Comparison of ENCODE assay signal across 9 mouse cellular contexts in genomic region chr2:70566603-70566981, GRCm38 (mm10). TPM values are rescaled to one million over a fixed set of nuclear protein-coding genes. Genes with fewer than 3 reads are reported as not detected.
DNase-seq lines count a peak whose midpoint lies in the region; ATAC-seq lines count a peak whose summit lies in the region.
"Had no signal": no experiment of that assay in that cellular context is flagged by ENCODE, and none has a peak within 500 bp of the region (broad histone marks: within the 10 kb centered on the region; RNA-seq: fewer than 3 reads in every experiment).

No protein-coding gene starts in this region.

- no peak overlapping the region for H3K9ac ChIP-seq in kidney, embryonic 14.5 days (ENCODE audit: low read depth, low read length)
- H3K9ac ChIP-seq in forebrain, embryonic 13.5 days, result peak overlapping the region; percentile 81
- peak overlapping the region; percentile 61 for H3K9ac ChIP-seq in midbrain, embryonic 12.5 days (replicated peaks)

- H3K4me2 ChIP-seq in kidney, embryonic 14.5 days (replicated peaks; ENCODE audit: low read depth, low read length), result peak overlapping the region; percentile 68
- H3K4me2 ChIP-seq in forebrain, embryonic 13.5 days, result peak overlapping the region; percentile 72
- H3K4me2 ChIP-seq in midbrain, embryonic 12.5 days (replicated peaks), result peak overlapping the region; percentile 56

- peaks cover 46% of the 10 kb centered on the region for H3K4me1 ChIP-seq in kidney, embryonic 14.5 days (ENCODE audit: control insufficient read depth, insufficient read depth, low read length)
- peaks cover 82% of the 10 kb centered on the region for H3K4me1 ChIP-seq in forebrain, embryonic 13.5 days
- H3K4me1 ChIP-seq in midbrain, embryonic 12.5 days, result peaks cover 68% of the 10 kb centered on the region

- H3K27ac ChIP-seq in kidney, embryonic 14.5 days (ENCODE audit: low read depth, low read length), result no peak overlapping the region
- H3K27ac ChIP-seq in forebrain, embryonic 13.5 days, result peak overlapping the region; percentile 95
- H3K27ac ChIP-seq in midbrain, embryonic 12.5 days (replicated peaks), result peak overlapping the region; percentile 77

- H3K27me3 ChIP-seq in kidney, embryonic 14.5 days (ENCODE audit: control insufficient read depth, insufficient read depth, low read length), result peaks cover 73% of the 10 kb centered on the region
- peaks cover 99% of the 10 kb centered on the region for H3K27me3 ChIP-seq in forebrain, embryonic 13.5 days
- peaks cover 98% of the 10 kb centered on the region for H3K27me3 ChIP-seq in midbrain, embryonic 12.5 days

- intact Hi-C loops in left cerebral cortex, postnatal 14 days (cut with DNase I), result no loop called here

- peak overlapping the region; percentile 1; the same call in 1 of the 2 replicates for H3K4me3 ChIP-seq in kidney, embryonic 14.5 days (ENCODE audit: low read length)
- H3K4me3 ChIP-seq in forebrain, embryonic 13.5 days, result peak overlapping the region; percentile 54
- peak overlapping the region; percentile 44 for H3K4me3 ChIP-seq in midbrain, embryonic 12.5 days

- H3K9me3 ChIP-seq in kidney, embryonic 14.5 days (ENCODE audit: control insufficient read depth, low read length), result no peaks in the 10 kb centered on the region
- no peaks in the 10 kb centered on the region for H3K9me3 ChIP-seq in forebrain, embryonic 13.5 days (replicated peaks)
- no peaks in the 10 kb centered on the region for H3K9me3 ChIP-seq in midbrain, embryonic 12.5 days

- H3K36me3 ChIP-seq in kidney, embryonic 14.5 days (ENCODE audit: control insufficient read depth, insufficient read depth, low read length), result no peaks in the 10 kb centered on the region
- H3K36me3 ChIP-seq in forebrain, embryonic 13.5 days (ENCODE audit: poor library complexity, severe bottlenecking), result no peaks in the 10 kb centered on the region
- H3K36me3 ChIP-seq in midbrain, embryonic 12.5 days, result no peaks in the 10 kb centered on the region

- ATAC-seq in kidney, embryonic 14.5 days (ENCODE audit: low FRiP score, low TSS enrichment), result peak; percentile 16; the same call in 1 of the 2 replicates
- no peak for ATAC-seq in forebrain, embryonic 13.5 days
- ATAC-seq in midbrain, embryonic 12.5 days (ENCODE audit: low FRiP score, low read depth), result no peak

- no peak for DNase-seq in kidney, adult 8-10 months
- peak; percentile 32 for DNase-seq in R1 (ENCODE audit: low read depth, low spot score)
- DNase-seq in adrenal gland, postnatal 25 days, result no peak
- no peak for DNase-seq in layer of hippocampus, adult 9-10 months (ENCODE audit: low spot score)
- no peak for DNase-seq in left cerebral cortex, postnatal 14 days (ENCODE audit: low spot score in 2 of 2)
- DNase-seq: gastrocnemius, postnatal 10 days had no signal

- WGBS in kidney, embryonic 14.5 days, result 1% methylated on average over 18 of the region's 18 CpGs
- WGBS in forebrain, embryonic 13.5 days, result 1% methylated on average over 18 of the region's 18 CpGs
- 2% methylated on average over 18 of the region's 18 CpGs for WGBS in midbrain, embryonic 12.5 days

RNA-seq across cellular contexts. Expression of gene Gad1, which starts 13.7 kb away (rescaled TPM):
- 0.18 TPM in 1 of 2 replicates, not detected in the other for polyA plus RNA-seq in kidney, embryonic 14.5 days (2014; fragmentation: Nextera tagmentation; extraction: Ambion mirVana)
- 35.5 and 45.4 TPM in 2 replicates for polyA plus RNA-seq in forebrain, embryonic 13.5 days (2015; fragmentation: Nextera tagmentation; extraction: Ambion mirVana)
- 26.5 and 27.0 TPM in 2 replicates for polyA plus RNA-seq in midbrain, embryonic 12.5 days (2016; fragmentation: Nextera tagmentation; extraction: Ambion mirVana)
- 0.94 and 1.5 TPM in 2 replicates for total RNA-seq in adrenal gland, postnatal 25 days (2021)
- 100 to 1,000 TPM; 228 TPM for total RNA-seq in left cerebral cortex, postnatal 14 days (2021)

RNA-seq across cellular contexts. Expression of gene Erich2, which starts 58.0 kb away (rescaled TPM):
- polyA plus RNA-seq in kidney, embryonic 14.5 days (2014; fragmentation: Nextera tagmentation; extraction: Ambion mirVana), result 2.2 and 3.4 TPM in 2 replicates
- polyA plus RNA-seq in forebrain, embryonic 13.5 days (2015; fragmentation: Nextera tagmentation; extraction: Ambion mirVana), result 2.2 and 2.8 TPM in 2 replicates
- 2.6 and 3.0 TPM in 2 replicates for polyA plus RNA-seq in midbrain, embryonic 12.5 days (2016; fragmentation: Nextera tagmentation; extraction: Ambion mirVana)
- 1.6 TPM in 1 of 2 replicates, not detected in the other for total RNA-seq in adrenal gland, postnatal 25 days (2021)
- 1 to 10 TPM; 1.0 to 1.1 TPM for total RNA-seq in left cerebral cortex, postnatal 14 days (2021)
- total RNA-seq: gastrocnemius, postnatal 10 days had no signal

Comparison
In these comparisons a context has a peak if more than half of its experiments do, and no peak if none do; other contexts are left out.
1. H3K4me3 ChIP-seq: peak in every context shown above with its lines; median percentile 54 in forebrain, embryonic 13.5 days; 44 in midbrain, embryonic 12.5 days; 1 in kidney, embryonic 14.5 days.
2. RNA of gene Gad1, which starts 13.7 kb away (polyA plus RNA-seq): 35.5 to 45.4 TPM in forebrain, embryonic 13.5 days and 26.5 to 27.0 TPM in midbrain, embryonic 12.5 days; 0.18 TPM in kidney, embryonic 14.5 days; every median in the first group is over 10 times any median in the second.
3. Peak in every context shown above with its lines, with median percentiles within 50 percentile points of each other: H3K4me2 ChIP-seq.